Mouse (Mus musculus): ENCODE data around the gene Themis. TPM values are rescaled to one million over a fixed set of nuclear protein-coding genes. Genes with fewer than 3 reads are reported as not detected.

Themis gene
- polyA plus RNA-seq, 1 experiment from 2014 or later, result not detected

GRCm38 (mm10) chr10:28822320-28822719 is 154.2 kb downstream of the Themis start:
- WGBS, result 93% methylated on average over 3 of the region's 3 CpGs
- no peak overlapping the region for H3K4me3 ChIP-seq (ENCODE audit: low read depth, low read length)
- no peak overlapping the region for H3K4me2 ChIP-seq (ENCODE audit: low read depth, low read length)
- no peak for ATAC-seq (ENCODE audit: low read depth)
- H3K36me3 ChIP-seq (ENCODE audit: control insufficient read depth, insufficient read depth, low read length), result no peaks in the 10 kb centered on the region
- no peak overlapping the region for H3K9ac ChIP-seq (replicated peaks; ENCODE audit: low read depth, low read length)
- H3K27me3 ChIP-seq (ENCODE audit: control insufficient read depth, insufficient read depth, low read length), result no peaks in the 10 kb centered on the region
- H3K27ac ChIP-seq (ENCODE audit: low read depth, low read length), result no peak overlapping the region
- no peaks in the 10 kb centered on the region for H3K4me1 ChIP-seq (ENCODE audit: control insufficient read depth, insufficient read depth, low read length)
- H3K9me3 ChIP-seq (ENCODE audit: control insufficient read depth, low read length), result no peaks in the 10 kb centered on the region

GRCm38 (mm10) chr10:28842605-28843004 is 174.4 kb downstream of the Themis start:
- Histone ChIP-seq H3K9ac (replicated peaks; ENCODE audit: low read depth, low read length) (no peak overlapping the region), H3K27me3 (ENCODE audit: control insufficient read depth, insufficient read depth, low read length) (no peaks in the 10 kb centered on the region), H3K27ac (ENCODE audit: low read depth, low read length) (no peak overlapping the region), H3K4me1 (ENCODE audit: control insufficient read depth, insufficient read depth, low read length) (no peaks in the 10 kb centered on the region), H3K4me2 (ENCODE audit: low read depth, low read length) (no peak overlapping the region), H3K9me3 (ENCODE audit: control insufficient read depth, low read length) (no peaks in the 10 kb centered on the region), H3K36me3 (ENCODE audit: control insufficient read depth, insufficient read depth, low read length) (no peaks in the 10 kb centered on the region), H3K4me3 (ENCODE audit: low read depth, low read length) (no peak overlapping the region)
- 65% methylated on average over 2 of the region's 2 CpGs for WGBS
- no peak for ATAC-seq (ENCODE audit: low read depth)

- 34% methylated on average over 7 of the region's 7 CpGs for WGBS
These were observed 175.9 kb downstream of the Themis start for GRCm38 (mm10) chr10:28843755-28844717.

DNA sequence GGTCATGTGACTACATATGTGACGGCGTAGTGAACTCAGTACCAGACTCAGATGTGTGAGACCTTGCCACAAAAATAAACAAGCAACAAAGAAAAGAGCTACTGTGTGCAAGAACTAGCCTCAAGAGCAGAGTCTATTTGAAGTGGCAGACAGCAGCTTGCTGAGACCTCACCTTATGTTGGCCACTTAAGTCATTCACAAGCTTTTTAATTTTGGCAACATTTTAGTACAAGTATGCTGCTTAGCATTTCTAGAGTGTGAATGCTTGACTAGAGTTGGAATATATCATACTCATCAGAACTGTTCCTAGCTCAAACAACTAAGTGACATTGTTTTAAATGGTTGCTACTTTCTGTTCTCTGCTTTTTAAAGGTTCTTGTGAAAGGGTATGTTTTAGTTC is 188.0 kb downstream of the Themis start:
- no peaks in the 10 kb centered on the region for H3K27me3 ChIP-seq (ENCODE audit: control insufficient read depth, insufficient read depth, low read length)
- H3K4me1 ChIP-seq (ENCODE audit: control insufficient read depth, insufficient read depth, low read length), result no peaks in the 10 kb centered on the region
- H3K4me2 ChIP-seq (ENCODE audit: low read depth, low read length), result no peak overlapping the region
- H3K4me3 ChIP-seq (ENCODE audit: low read depth, low read length), result no peak overlapping the region
- WGBS, result 91% methylated on average over 2 of the region's 2 CpGs
- no peak overlapping the region for H3K27ac ChIP-seq (ENCODE audit: low read depth, low read length)
- ATAC-seq (ENCODE audit: low read depth), result no peak
- H3K9ac ChIP-seq (replicated peaks; ENCODE audit: low read depth, low read length), result no peak overlapping the region
- no peaks in the 10 kb centered on the region for H3K36me3 ChIP-seq (ENCODE audit: control insufficient read depth, insufficient read depth, low read length)
- no peaks in the 10 kb centered on the region for H3K9me3 ChIP-seq (ENCODE audit: control insufficient read depth, low read length)

More at GRCm38 (mm10) chr10:28843755-28844717, 175.9 kb downstream of the Themis start:
- no peak overlapping the region for H3K4me2 ChIP-seq (ENCODE audit: low read depth, low read length)
- ATAC-seq (ENCODE audit: low read depth), result peak; percentile 76
- no peaks in the 10 kb centered on the region for H3K9me3 ChIP-seq (ENCODE audit: control insufficient read depth, low read length)
- no peaks in the 10 kb centered on the region for H3K4me1 ChIP-seq (ENCODE audit: control insufficient read depth, insufficient read depth, low read length)
- no peaks in the 10 kb centered on the region for H3K27me3 ChIP-seq (ENCODE audit: control insufficient read depth, insufficient read depth, low read length)
- no peak overlapping the region for H3K9ac ChIP-seq (replicated peaks; ENCODE audit: low read depth, low read length)
- H3K36me3 ChIP-seq (ENCODE audit: control insufficient read depth, insufficient read depth, low read length), result no peaks in the 10 kb centered on the region
- H3K4me3 ChIP-seq (ENCODE audit: low read depth, low read length), result no peak overlapping the region
- H3K27ac ChIP-seq (ENCODE audit: low read depth, low read length), result no peak overlapping the region

GRCm38 (mm10) chr10:28870580-28871354 is 202.6 kb downstream of the Themis start:
- no peak for ATAC-seq (ENCODE audit: low read depth)
- H3K27me3 ChIP-seq (ENCODE audit: control insufficient read depth, insufficient read depth, low read length), result no peaks in the 10 kb centered on the region
- no peaks in the 10 kb centered on the region for H3K4me1 ChIP-seq (ENCODE audit: control insufficient read depth, insufficient read depth, low read length)
- no peak overlapping the region for H3K4me3 ChIP-seq (ENCODE audit: low read depth, low read length)
- no peak overlapping the region for H3K27ac ChIP-seq (ENCODE audit: low read depth, low read length)
- H3K36me3 ChIP-seq (ENCODE audit: control insufficient read depth, insufficient read depth, low read length), result no peaks in the 10 kb centered on the region
- H3K9ac ChIP-seq (replicated peaks; ENCODE audit: low read depth, low read length), result no peak overlapping the region
- WGBS, result 64% methylated on average over 4 of the region's 4 CpGs
- no peaks in the 10 kb centered on the region for H3K9me3 ChIP-seq (ENCODE audit: control insufficient read depth, low read length)
- no peak overlapping the region for H3K4me2 ChIP-seq (ENCODE audit: low read depth, low read length)

GRCm38 (mm10) chr10:28874605-28875004 is 206.4 kb downstream of the Themis start:
- H3K9me3 ChIP-seq (ENCODE audit: control insufficient read depth, low read length), result no peaks in the 10 kb centered on the region
- no peak overlapping the region for H3K4me3 ChIP-seq (ENCODE audit: low read depth, low read length)
- H3K4me1 ChIP-seq (ENCODE audit: control insufficient read depth, insufficient read depth, low read length), result no peaks in the 10 kb centered on the region
- ATAC-seq (ENCODE audit: low read depth), result peak; percentile 72; the same call in 1 of the 2 replicates
- 27% methylated on average over 4 of the region's 4 CpGs for WGBS
- H3K9ac ChIP-seq (replicated peaks; ENCODE audit: low read depth, low read length), result no peak overlapping the region
- no peaks in the 10 kb centered on the region for H3K27me3 ChIP-seq (ENCODE audit: control insufficient read depth, insufficient read depth, low read length)
- H3K36me3 ChIP-seq (ENCODE audit: control insufficient read depth, insufficient read depth, low read length), result no peaks in the 10 kb centered on the region
- H3K27ac ChIP-seq (ENCODE audit: low read depth, low read length), result no peak overlapping the region
- H3K4me2 ChIP-seq (ENCODE audit: low read depth, low read length), result no peak overlapping the region

DNA sequence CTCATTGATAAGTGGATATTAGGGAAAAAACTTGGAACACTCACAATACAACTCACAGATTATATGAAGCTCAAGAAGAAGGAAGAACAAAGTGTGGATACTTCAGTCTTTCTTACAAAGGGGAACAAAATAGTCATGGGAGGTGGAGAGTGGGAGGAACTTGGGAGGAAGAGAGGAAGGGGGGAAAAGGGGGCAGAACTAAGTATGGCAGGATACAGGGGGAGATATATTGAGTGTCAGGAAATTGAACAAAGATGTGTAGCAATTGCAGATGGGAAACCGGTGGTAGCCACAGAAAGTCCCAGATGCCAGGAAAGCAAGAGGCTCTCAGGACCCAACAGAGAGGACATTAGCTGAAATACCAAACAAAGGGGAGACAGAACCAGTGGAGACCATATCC is 219.5 kb downstream of the Themis start:
- no peak overlapping the region for H3K27ac ChIP-seq (ENCODE audit: low read depth, low read length)
- H3K9ac ChIP-seq (replicated peaks; ENCODE audit: low read depth, low read length), result no peak overlapping the region
- H3K4me1 ChIP-seq (ENCODE audit: control insufficient read depth, insufficient read depth, low read length), result no peaks in the 10 kb centered on the region
- WGBS, result 86% methylated on average over 1 of the region's 1 CpGs
- H3K4me2 ChIP-seq (ENCODE audit: low read depth, low read length), result no peak overlapping the region
- H3K9me3 ChIP-seq (ENCODE audit: control insufficient read depth, low read length), result no peaks in the 10 kb centered on the region
- no peaks in the 10 kb centered on the region for H3K27me3 ChIP-seq (ENCODE audit: control insufficient read depth, insufficient read depth, low read length)
- ATAC-seq (ENCODE audit: low read depth), result no peak
- no peak overlapping the region for H3K4me3 ChIP-seq (ENCODE audit: low read depth, low read length)
- H3K36me3 ChIP-seq (ENCODE audit: control insufficient read depth, insufficient read depth, low read length), result no peaks in the 10 kb centered on the region

GRCm38 (mm10) chr10:28890886-28891285 is 222.7 kb downstream of the Themis start:
- H3K36me3 ChIP-seq (ENCODE audit: control insufficient read depth, insufficient read depth, low read length), result no peaks in the 10 kb centered on the region
- no peaks in the 10 kb centered on the region for H3K27me3 ChIP-seq (ENCODE audit: control insufficient read depth, insufficient read depth, low read length)
- no peak overlapping the region for H3K27ac ChIP-seq (ENCODE audit: low read depth, low read length)
- H3K9ac ChIP-seq (replicated peaks; ENCODE audit: low read depth, low read length), result no peak overlapping the region
- no peak overlapping the region for H3K4me3 ChIP-seq (ENCODE audit: low read depth, low read length)
- 91% methylated on average over 2 of the region's 2 CpGs for WGBS
- ATAC-seq (ENCODE audit: low read depth), result no peak
- H3K4me1 ChIP-seq (ENCODE audit: control insufficient read depth, insufficient read depth, low read length), result no peaks in the 10 kb centered on the region
- H3K9me3 ChIP-seq (ENCODE audit: control insufficient read depth, low read length), result no peaks in the 10 kb centered on the region
- H3K4me2 ChIP-seq (ENCODE audit: low read depth, low read length), result no peak overlapping the region

GRCm38 (mm10) chr10:28898351-28898750 is 230.2 kb downstream of the Themis start:
- no peak overlapping the region for H3K4me3 ChIP-seq (ENCODE audit: low read depth, low read length)
- ATAC-seq (ENCODE audit: low read depth), result no peak
- no peaks in the 10 kb centered on the region for H3K9me3 ChIP-seq (ENCODE audit: control insufficient read depth, low read length)
- H3K27ac ChIP-seq (ENCODE audit: low read depth, low read length), result no peak overlapping the region
- no peaks in the 10 kb centered on the region for H3K36me3 ChIP-seq (ENCODE audit: control insufficient read depth, insufficient read depth, low read length)
- H3K4me1 ChIP-seq (ENCODE audit: control insufficient read depth, insufficient read depth, low read length), result no peaks in the 10 kb centered on the region
- H3K27me3 ChIP-seq (ENCODE audit: control insufficient read depth, insufficient read depth, low read length), result no peaks in the 10 kb centered on the region
- no peak overlapping the region for H3K9ac ChIP-seq (replicated peaks; ENCODE audit: low read depth, low read length)
- no peak overlapping the region for H3K4me2 ChIP-seq (ENCODE audit: low read depth, low read length)
- WGBS, result 71% methylated on average over 1 of the region's 1 CpGs

Measured in neural tube, embryonic 14.5 days (tissue).